Mouse (Mus musculus) heart, adult 8-10 months (tissue): ENCODE data around the gene Srsf3. TPM values are rescaled to one million over a fixed set of nuclear protein-coding genes. Genes with fewer than 3 reads are reported as not detected.

ENCODE experiments used
- DNase-seq: peaks from one replicate; pipeline ENCODE4 v3.0.0; 2022; ENCODE audit warnings: low spot score
- total RNA-seq, 4 experiments: library from RNA; stranded (reverse); gene quantifications; 2 replicates each; pipeline ENCODE4 v1.2.4; 2022

Gene Srsf3
- total RNA-seq, 4 experiments from 2014 or later, result 52.6 to 73.3 (median 70.5) TPM

GRCm38 (mm10) chr17:29086916-29087315 is 54.5 kb downstream of the Srsf3 start:
- DNase-seq, result no peak

GRCm38 (mm10) chr17:29090776-29091175 is 58.3 kb downstream of the Srsf3 start, which contains the start of gene Cdkn1a:
Gene Cdkn1a (plus strand): TSS chr17:29090976.
- no peak for DNase-seq

- no peak for DNase-seq
These were observed 59.0 kb downstream of the Srsf3 start for GRCm38 (mm10) chr17:29091348-29091944.

GRCm38 (mm10) chr17:29092497-29092896 is 60.1 kb downstream of the Srsf3 start:
- no peak for DNase-seq

Other genes starting within 250 kb of the Srsf3 start
- 10 to 100 TPM in 3 of 4 experiments, 1 to 10 TPM in 1; 8.5 to 15.3 (median 14.6) TPM for gene Brpf3, start 231.5 kb upstream of the Srsf3 start, total RNA-seq
- gene Pnpla1, start 174.2 kb upstream of the Srsf3 start, total RNA-seq, result under 1 TPM in 2 of 4 experiments, not detected in 2; 0.05 to 0.11 TPM
- under 1 TPM in 1 of 4 experiments, not detected in 3; 0.06 TPM for gene 4930539E08Rik, start 117.3 kb upstream of the Srsf3 start, total RNA-seq
- gene Pxt1, start 88.8 kb upstream of the Srsf3 start, total RNA-seq, result under 1 TPM in 2 of 4 experiments, not detected in 2; 0.26 to 0.31 TPM
- gene Kctd20, start 80.7 kb upstream of the Srsf3 start, total RNA-seq, result 10 to 100 TPM; 33.5 to 58.8 (median 54.0) TPM
- 10 to 100 TPM; 26.4 to 31.4 (median 29.0) TPM for gene Stk38, start 24.6 kb upstream of the Srsf3 start, total RNA-seq
- 10 to 100 TPM; 11.7 to 32.6 (median 22.3) TPM for gene Cdkn1a, start 58.3 kb downstream of the Srsf3 start, total RNA-seq
- under 1 TPM in 3 of 4 experiments, not detected in 1; 0.12 to 0.75 (median 0.38) TPM for gene Rab44, start 81.5 kb downstream of the Srsf3 start, total RNA-seq
- gene Cpne5, start 205.5 kb downstream of the Srsf3 start, total RNA-seq, result 1 to 10 TPM; 3.2 to 9.5 (median 4.4) TPM
- gene Ppil1, start 231.6 kb downstream of the Srsf3 start, total RNA-seq, result 10 to 100 TPM; 36.5 to 43.8 (median 37.3) TPM
- 100 to 1,000 TPM; 294 to 476 (median 372) TPM for gene BC004004, start 236.2 kb downstream of the Srsf3 start, total RNA-seq